Mouse (Mus musculus) kidney, adult 2 months (tissue): ENCODE measurements around the gene Cyp3a13.

Experiments
- CTCF ChIP-seq: fragments of 200-500 bp; conservative IDR thresholded peaks from 2 replicates; pipeline ENCODE4 v1.5.1; 2011; ENCODE audit warnings: low read depth, mild to moderate bottlenecking, control low read depth, low read length, moderate library complexity, mixed read lengths; ENCODE audit not compliant: insufficient read depth, insufficient read length
- POLR2A ChIP-seq: fragments of 200-500 bp; IDR thresholded peaks from one replicate; pipeline ENCODE4 v1.6.1; 2011; ENCODE audit warnings: low read depth, low read length, control low read depth

- TF ChIP-seq CTCF (peak; percentile 48), POLR2A (no peak)
Observed at GRCm38 (mm10) chr5:137877860-137878259, 43.6 kb downstream of the Cyp3a13 start.
